Mouse (Mus musculus) liver, embryonic 16.5 days (tissue): Measurements from ENCODE around the gene Trpm3. TPM values are rescaled to one million over a fixed set of nuclear protein-coding genes. Genes with fewer than 3 reads are reported as not detected.

Experiments
- ATAC-seq: fragments of 200-750 bp; cut with Nextera tagmentation; 2 replicates; pipeline ENCODE4 v1.8.0; 2017; ENCODE audit warnings: low read depth, mild to moderate bottlenecking, moderate number of reproducible peaks, moderate library complexity
- H3K27ac ChIP-seq: fragments of 300-500 bp; sonication (generic); 2 replicates; pipeline ENCODE4 v1.5.1; 2014; ENCODE audit warnings: mild to moderate bottlenecking, low read length
- H3K27me3 ChIP-seq: fragments of 300-500 bp; sonication (generic); 2 replicates; pipeline ENCODE4 v1.6.1; 2014; ENCODE audit warnings: low read depth, low read length, mixed read lengths; ENCODE audit not compliant: control insufficient read depth, insufficient read depth
- H3K36me3 ChIP-seq: fragments of 300-500 bp; sonication (generic); 2 replicates; pipeline ENCODE4 v1.6.1; 2014; ENCODE audit warnings: mild to moderate bottlenecking; ENCODE audit not compliant: control insufficient read depth, insufficient read depth
- H3K4me1 ChIP-seq: fragments of 300-500 bp; sonication (generic); 2 replicates; pipeline ENCODE4 v1.6.1; 2014; ENCODE audit warnings: low read depth, low read length, mixed read lengths; ENCODE audit not compliant: control insufficient read depth
- H3K4me2 ChIP-seq: fragments of 300-500 bp; sonication (generic); 2 replicates; pipeline ENCODE4 v1.6.1; 2014; ENCODE audit warnings: low read depth, low read length, mixed read lengths
- H3K4me3 ChIP-seq: fragments of 300-500 bp; sonication (generic); 2 replicates; pipeline ENCODE4 v1.5.1; 2014; ENCODE audit warnings: low read depth, mild to moderate bottlenecking, low read length
- H3K9ac ChIP-seq: fragments of 300-500 bp; sonication (generic); 2 replicates; pipeline ENCODE4 v1.6.1; 2014; ENCODE audit warnings: low read depth, low read length
- H3K9me3 ChIP-seq: fragments of 300-500 bp; sonication (generic); replicated peaks from 2 replicates; pipeline ENCODE4 v1.6.1; 2016; ENCODE audit warnings: low read length; ENCODE audit not compliant: control insufficient read depth
- WGBS: fragments of 180-500 bp; shearing (Covaris S2); extraction: QIAGEN DNeasy Blood & Tissue Kit; methylation state at CpG from one replicate; pipeline ENCODE4 v1.1.7; 2014; ENCODE audit not compliant: insufficient replicate concordance; 5-methylcytosine and 5-hydroxymethylcytosine counted together
- polyA plus RNA-seq: library from polyadenylated mRNA; unstranded; fragments of >200 nt; fragmentation: Nextera tagmentation; extraction: Ambion mirVana; gene quantifications from 2 replicates; pipeline ENCODE4 v1.2.1, GENCODE M21; 2015

Gene Trpm3
- polyA plus RNA-seq, 1 experiment from 2014 or later: 0.04 TPM

DNA sequence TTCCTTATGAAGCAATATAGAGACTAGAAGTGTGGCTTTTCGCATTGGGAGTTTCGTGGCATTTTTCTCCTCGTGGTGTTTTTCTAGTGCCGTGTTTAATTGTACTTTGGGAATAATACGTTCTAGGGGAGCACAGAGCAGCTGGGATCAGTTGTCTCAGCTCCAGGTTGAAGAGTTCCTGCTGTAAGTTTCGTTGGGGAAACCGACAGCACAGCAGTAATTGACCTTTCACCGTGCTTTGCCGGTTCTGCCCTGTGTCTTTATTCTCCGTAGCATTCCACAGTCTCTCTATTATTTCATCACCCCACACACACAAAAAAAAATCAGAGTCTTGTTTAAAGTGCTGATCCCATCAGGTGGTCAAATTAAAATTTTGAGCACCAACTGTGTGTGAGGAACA is 496.8 kb downstream of the Trpm3 start:
- no peaks in the 10 kb centered on the region for H3K9me3 ChIP-seq
- no peaks in the 10 kb centered on the region for H3K27me3 ChIP-seq
- no peak overlapping the region for H3K4me2 ChIP-seq
- WGBS: 64% methylated on average over 10 of the region's 10 CpGs
- no peak overlapping the region for H3K4me3 ChIP-seq
- H3K36me3 ChIP-seq: no peaks in the 10 kb centered on the region
- H3K27ac ChIP-seq: no peak overlapping the region
- H3K4me1 ChIP-seq: no peaks in the 10 kb centered on the region
- no peak overlapping the region for H3K9ac ChIP-seq
- no peak for ATAC-seq

DNA sequence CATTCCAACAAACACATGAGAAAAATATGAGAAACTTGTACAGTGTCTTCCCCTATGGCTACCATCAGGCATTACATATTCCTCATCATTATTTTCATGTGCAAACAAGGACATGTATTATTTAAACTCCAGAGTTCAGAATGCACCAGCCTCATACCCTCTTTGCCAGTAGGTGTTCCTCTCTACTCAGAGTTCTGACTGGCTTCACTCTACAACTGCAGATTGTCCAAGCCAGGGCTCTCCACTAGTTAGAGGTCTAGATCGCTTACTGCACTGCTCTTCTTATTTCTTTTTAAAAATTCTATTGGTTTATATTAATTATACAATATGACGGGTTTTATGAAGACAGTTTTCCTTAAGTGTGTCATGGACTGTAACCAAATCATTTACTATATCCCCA is 498.9 kb downstream of the Trpm3 start:
- no peaks in the 10 kb centered on the region for H3K9me3 ChIP-seq
- H3K36me3 ChIP-seq: no peaks in the 10 kb centered on the region
- 58% methylated on average over 2 of the region's 2 CpGs for WGBS
- H3K27ac ChIP-seq: no peak overlapping the region
- no peaks in the 10 kb centered on the region for H3K4me1 ChIP-seq
- H3K4me2 ChIP-seq: no peak overlapping the region
- no peaks in the 10 kb centered on the region for H3K27me3 ChIP-seq
- no peak for ATAC-seq
- H3K4me3 ChIP-seq: no peak overlapping the region
- no peak overlapping the region for H3K9ac ChIP-seq

DNA sequence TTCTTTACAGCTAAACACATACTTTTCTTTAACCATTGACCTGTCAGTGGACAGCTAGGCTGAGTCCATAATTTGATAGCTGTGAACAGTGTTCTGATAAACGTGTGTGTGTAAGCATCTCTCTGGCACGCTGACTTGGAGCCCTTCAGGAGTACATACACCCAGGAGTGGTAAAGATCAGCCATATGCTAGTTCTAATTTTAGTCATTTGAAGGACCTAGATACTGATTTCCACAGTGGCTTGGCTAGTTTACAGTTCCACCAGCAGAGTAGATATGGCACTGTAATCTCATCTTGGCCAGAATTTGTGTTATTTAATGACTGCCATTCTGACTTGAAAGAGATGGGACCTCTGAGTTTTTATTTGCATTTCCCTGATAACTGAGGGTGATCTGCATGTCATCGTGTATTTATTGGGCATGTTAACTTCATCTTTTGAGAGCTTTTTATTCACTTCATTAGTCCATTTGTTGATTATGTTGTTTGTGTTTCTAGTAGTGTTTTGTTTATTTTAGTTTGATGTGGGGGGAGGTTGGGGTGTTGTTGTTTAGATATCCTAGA is 499.6 kb downstream of the Trpm3 start:
- H3K36me3 ChIP-seq: no peaks in the 10 kb centered on the region
- ATAC-seq: no peak
- no peak overlapping the region for H3K9ac ChIP-seq
- H3K4me2 ChIP-seq: no peak overlapping the region
- H3K27ac ChIP-seq: no peak overlapping the region
- no peaks in the 10 kb centered on the region for H3K4me1 ChIP-seq
- no peak overlapping the region for H3K4me3 ChIP-seq
- 42% methylated on average over 3 of the region's 3 CpGs for WGBS
- H3K27me3 ChIP-seq: no peaks in the 10 kb centered on the region
- H3K9me3 ChIP-seq: no peaks in the 10 kb centered on the region

DNA sequence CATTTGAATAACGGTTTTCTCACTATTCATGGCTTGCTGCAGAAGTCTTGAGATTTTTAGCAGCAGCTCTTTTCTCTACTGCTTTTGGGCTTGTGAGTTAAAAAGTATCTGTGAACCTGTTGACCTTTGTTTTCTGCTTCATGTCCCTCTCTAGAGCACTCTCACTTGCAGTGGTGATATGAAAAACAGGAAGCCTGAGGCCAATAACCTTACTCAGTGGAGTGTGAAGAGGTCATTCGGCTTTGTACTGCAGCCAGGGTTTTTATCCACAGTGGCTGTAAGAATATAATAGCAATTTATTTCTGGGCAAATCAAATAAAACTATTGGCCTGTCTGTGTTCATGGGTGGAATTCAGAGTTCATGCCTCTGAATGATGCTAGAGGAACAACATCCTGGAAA is 503.3 kb downstream of the Trpm3 start:
- H3K4me1 ChIP-seq: no peaks in the 10 kb centered on the region
- H3K4me3 ChIP-seq: no peak overlapping the region
- H3K9ac ChIP-seq: no peak overlapping the region
- no peak overlapping the region for H3K27ac ChIP-seq
- WGBS: 39% methylated on average over 2 of the region's 2 CpGs
- H3K27me3 ChIP-seq: no peaks in the 10 kb centered on the region
- H3K9me3 ChIP-seq: no peaks in the 10 kb centered on the region
- no peak for ATAC-seq
- H3K36me3 ChIP-seq: no peaks in the 10 kb centered on the region
- no peak overlapping the region for H3K4me2 ChIP-seq

DNA sequence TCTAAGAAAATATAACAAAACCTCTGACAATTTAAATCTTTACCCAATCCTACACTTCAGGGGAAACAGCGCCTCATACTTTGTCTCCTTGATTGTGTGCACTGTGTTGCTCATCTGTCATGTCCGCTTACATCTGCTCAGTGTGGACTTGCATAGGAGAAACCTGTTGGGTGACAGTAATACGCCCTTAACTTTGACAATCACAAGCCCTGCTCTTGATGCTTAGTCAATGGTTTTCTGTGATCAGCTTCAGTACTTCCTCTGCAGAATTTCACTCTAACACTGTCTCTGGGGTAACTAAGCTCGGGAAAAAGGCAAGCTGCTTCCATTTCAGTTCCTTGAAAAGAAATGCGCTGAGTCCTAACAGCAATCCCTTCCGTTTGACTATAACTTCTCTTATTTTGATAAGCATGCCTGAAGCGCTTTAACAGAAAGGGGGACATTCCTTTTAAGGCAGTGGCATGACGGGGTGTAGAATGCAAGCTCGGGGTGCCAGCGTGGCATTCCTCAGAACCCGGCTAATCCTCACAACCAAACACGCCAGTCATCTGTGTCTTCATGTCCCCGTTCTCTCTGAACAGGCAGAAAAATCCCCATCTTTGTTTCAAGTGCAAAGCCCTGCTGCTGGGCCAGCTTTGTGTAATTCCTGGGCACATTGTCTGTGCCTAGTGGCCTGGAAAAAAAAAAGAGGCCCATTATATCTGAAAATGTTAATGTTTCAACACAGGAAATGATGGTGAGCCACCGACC is 517.8 kb downstream of the Trpm3 start:
- H3K9me3 ChIP-seq: no peaks in the 10 kb centered on the region
- no peak overlapping the region for H3K4me3 ChIP-seq
- 61% methylated on average over 14 of the region's 14 CpGs for WGBS
- H3K27me3 ChIP-seq: no peaks in the 10 kb centered on the region
- H3K36me3 ChIP-seq: no peaks in the 10 kb centered on the region
- H3K27ac ChIP-seq: no peak overlapping the region
- H3K4me2 ChIP-seq: no peak overlapping the region
- ATAC-seq: no peak
- H3K9ac ChIP-seq: no peak overlapping the region
- no peaks in the 10 kb centered on the region for H3K4me1 ChIP-seq

DNA sequence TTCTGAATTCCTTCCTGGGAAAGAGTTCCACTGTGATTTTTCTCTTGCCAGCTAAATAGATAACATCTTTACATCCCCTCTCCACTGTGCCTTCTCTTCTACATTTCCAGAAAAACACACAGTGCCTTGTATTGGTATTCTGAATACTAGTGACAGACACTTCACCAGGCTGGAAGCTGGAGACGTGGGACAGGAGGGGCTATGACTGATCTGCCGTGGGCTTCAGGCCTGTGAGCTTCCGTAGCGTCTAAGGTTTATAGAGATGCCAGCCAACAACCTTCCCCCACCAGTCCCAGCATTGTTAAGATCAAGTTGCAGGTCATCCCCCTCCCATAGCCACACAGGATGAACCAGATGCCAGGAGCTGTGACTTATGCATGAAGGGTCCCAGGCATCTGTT is 518.4 kb downstream of the Trpm3 start:
- H3K27me3 ChIP-seq: no peaks in the 10 kb centered on the region
- no peak overlapping the region for H3K4me3 ChIP-seq
- no peaks in the 10 kb centered on the region for H3K36me3 ChIP-seq
- no peak overlapping the region for H3K9ac ChIP-seq
- H3K9me3 ChIP-seq: no peaks in the 10 kb centered on the region
- no peak overlapping the region for H3K4me2 ChIP-seq
- no peaks in the 10 kb centered on the region for H3K4me1 ChIP-seq
- WGBS: 54% methylated on average over 4 of the region's 4 CpGs
- no peak for ATAC-seq
- H3K27ac ChIP-seq: no peak overlapping the region

DNA sequence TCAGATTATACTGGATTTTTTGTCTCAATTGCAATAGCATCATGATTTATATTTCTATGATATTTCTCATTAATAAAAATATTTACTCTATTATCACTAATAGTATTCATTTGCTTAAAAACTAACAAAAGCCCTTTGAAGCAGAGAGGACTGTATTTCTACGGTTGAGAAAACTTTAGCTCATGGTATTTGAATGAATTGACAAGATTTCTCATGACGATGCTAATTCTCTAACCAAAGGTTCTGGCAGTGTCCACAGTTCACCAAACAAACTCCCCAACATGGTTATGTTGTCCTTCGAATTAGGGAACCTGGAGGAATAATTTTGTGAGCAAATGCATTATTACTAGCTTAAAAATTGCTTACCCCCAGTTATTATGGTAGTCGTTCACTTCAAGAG is 526.6 kb downstream of the Trpm3 start:
- Histone ChIP-seq H3K4me1 (no peaks in the 10 kb centered on the region), H3K4me3 (no peak overlapping the region), H3K27me3 (no peaks in the 10 kb centered on the region), H3K9me3 (no peaks in the 10 kb centered on the region), H3K36me3 (no peaks in the 10 kb centered on the region), H3K4me2 (no peak overlapping the region), H3K27ac (no peak overlapping the region), H3K9ac (no peak overlapping the region)
- no peak for ATAC-seq
- WGBS: 51% methylated on average over 4 of the region's 4 CpGs

DNA sequence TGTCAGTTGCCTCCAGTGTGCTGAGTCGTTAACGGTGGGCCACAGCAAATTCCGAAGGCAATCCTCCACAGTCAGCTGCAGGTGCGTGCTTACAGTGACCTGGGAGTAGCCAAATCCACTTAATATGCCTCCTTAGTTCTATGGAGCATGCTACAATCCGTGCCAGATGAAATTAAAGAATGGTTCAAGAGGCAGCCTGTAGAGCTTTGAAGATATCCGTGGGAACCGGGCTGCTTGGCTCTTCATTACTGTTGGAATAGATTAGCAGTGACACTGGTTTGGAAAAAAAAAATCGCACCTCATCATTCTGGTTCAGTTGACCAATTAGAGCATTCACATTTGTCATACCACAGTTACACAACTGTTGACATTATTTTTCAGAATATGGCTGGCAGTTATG is 531.4 kb downstream of the Trpm3 start:
- Histone ChIP-seq H3K27me3 (no peaks in the 10 kb centered on the region), H3K4me2 (no peak overlapping the region), H3K4me3 (no peak overlapping the region), H3K9ac (no peak overlapping the region), H3K36me3 (no peaks in the 10 kb centered on the region), H3K9me3 (no peaks in the 10 kb centered on the region), H3K27ac (no peak overlapping the region), H3K4me1 (no peaks in the 10 kb centered on the region)
- no peak for ATAC-seq
- 66% methylated on average over 8 of the region's 8 CpGs for WGBS

DNA sequence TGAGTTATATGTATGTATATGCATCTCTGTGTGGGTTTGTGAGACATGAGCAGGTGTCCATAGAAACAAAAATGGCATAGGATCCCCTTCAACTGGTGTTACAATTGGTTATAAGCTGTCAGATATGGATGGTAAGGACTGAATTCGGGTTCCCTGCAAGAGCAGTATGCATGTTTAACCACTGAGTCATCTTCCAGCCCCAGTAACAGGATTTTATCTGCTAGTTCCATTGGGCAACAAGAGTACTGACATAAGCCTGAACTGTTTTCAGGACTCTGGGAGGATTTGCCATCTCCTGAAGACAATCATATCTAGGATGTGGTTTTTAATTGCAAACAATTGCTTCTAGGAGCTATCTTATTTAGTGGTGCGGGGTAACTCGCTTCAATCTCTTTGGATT is 534.0 kb downstream of the Trpm3 start:
- Histone ChIP-seq H3K9me3 (no peaks in the 10 kb centered on the region), H3K27ac (no peak overlapping the region), H3K4me2 (no peak overlapping the region), H3K9ac (no peak overlapping the region), H3K4me1 (no peaks in the 10 kb centered on the region), H3K36me3 (no peaks in the 10 kb centered on the region), H3K4me3 (no peak overlapping the region), H3K27me3 (no peaks in the 10 kb centered on the region)
- 53% methylated on average over 3 of the region's 3 CpGs for WGBS
- ATAC-seq: no peak
